Mouse (Mus musculus) heart, postnatal 14 days (tissue): ENCODE measurements around the gene Fuom. TPM values are rescaled to one million over a fixed set of nuclear protein-coding genes. Genes with fewer than 3 reads are reported as not detected.
A peak's percentile ranks its signal among the peaks of the same experiment; 100 is the strongest.

Experiments
- DNase-seq, 2 experiments: peaks; one replicate each; pipeline ENCODE4 v3.0.0; 2021 to 2022
- intact Hi-C: fragments of 180-260 bp; cut with DNase I; formaldehyde crosslinking; loops from one replicate; pipeline ENCODE4 v1.15.1; 2025
- total RNA-seq, 2 experiments: library from RNA; stranded (reverse); gene quantifications; 2 replicates each; pipeline ENCODE4 v1.2.3; 2021

Fuom gene
- total RNA-seq, 2 experiments from 2014 or later, result 76.5 to 77.2 TPM

DNA sequence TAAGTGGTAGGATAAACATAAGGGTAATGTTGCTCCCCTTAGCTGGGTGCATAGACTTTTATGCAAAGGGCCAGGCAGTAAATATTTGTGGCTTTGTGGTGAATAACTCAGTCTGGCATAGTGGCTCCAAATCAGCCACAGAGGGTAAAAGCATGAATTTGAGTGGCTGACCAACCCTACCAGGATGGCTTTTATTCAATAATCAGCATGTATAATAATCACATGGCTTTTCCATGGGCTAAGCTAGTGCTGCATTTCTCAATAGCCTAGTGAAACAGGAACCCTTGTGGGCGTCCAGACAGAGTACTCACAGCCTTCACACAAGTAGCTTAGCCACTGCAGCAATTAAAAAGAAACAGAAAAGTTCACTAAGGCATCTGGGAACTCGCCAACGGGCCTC is 9.7 kb upstream of the Fuom start:
- intact Hi-C loops, result no loop called here
- no peak for DNase-seq

GRCm38 (mm10) chr7:140104009-140104408 is 1.8 kb upstream of the Fuom start:
- no peak for DNase-seq
- intact Hi-C loops, result no loop called here

DNA sequence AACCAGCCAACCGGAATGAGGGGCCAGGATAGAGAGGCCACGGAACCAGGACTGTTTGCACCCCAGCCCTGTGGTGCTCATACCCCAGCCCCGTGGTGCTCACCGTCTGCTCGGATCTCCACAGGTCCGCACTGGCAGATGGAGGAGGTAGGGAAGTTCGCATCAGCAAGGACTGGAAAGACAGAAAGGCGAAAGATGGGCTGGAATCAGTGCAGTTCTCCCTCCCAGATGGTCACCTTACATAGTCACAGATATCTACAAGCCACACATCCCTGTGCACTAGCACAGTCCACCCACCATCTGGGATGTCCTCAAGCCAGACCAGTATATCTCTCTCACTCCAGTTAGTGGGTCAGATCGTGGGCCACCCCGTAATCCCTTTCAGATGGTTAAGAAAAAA is 743 bp downstream of the Fuom start:
- DNase-seq, result no peak
- intact Hi-C loops, result no loop called here

GRCm38 (mm10) chr7:140098466-140098865 is 3.8 kb downstream of the Fuom start:
- intact Hi-C loops, result no loop called here
- DNase-seq, result no peak

- intact Hi-C loops, result no loop called here
Observed at GRCm38 (mm10) chr7:140096055-140096454, 6.2 kb downstream of the Fuom start.

DNA sequence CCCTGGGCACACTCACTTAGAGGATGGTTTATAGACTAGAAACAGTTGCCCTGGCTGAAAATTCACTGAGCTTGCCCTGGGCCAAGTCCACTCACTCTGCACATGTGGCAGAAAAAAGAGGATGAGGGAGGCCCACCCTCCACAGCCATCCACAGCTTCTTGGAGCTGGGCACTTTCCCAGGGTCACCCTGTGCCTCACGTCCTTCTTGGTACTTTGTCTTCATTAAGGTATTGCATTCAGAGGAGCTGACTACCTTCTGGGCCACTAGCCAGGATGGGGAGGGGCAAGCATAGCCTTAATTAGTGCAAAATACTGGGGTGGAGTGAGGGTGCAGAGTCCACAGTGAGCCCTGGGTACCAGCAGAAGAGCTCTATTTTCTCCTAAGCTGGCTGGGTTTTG is 6.7 kb downstream of the Fuom start:
- DNase-seq, result no peak
- intact Hi-C loops, result no loop called here

More at GRCm38 (mm10) chr7:140096055-140096454, 6.2 kb downstream of the Fuom start:
- no peak for DNase-seq

- DNase-seq, result no peak
- intact Hi-C loops, result no loop called here
Observed at GRCm38 (mm10) chr7:140094954-140095353, 7.3 kb downstream of the Fuom start.

- DNase-seq, result no peak
- intact Hi-C loops, result no loop called here
Observed at GRCm38 (mm10) chr7:140092924-140093528, 9.2 kb downstream of the Fuom start, which contains the start of gene Prap1. TSS of gene Prap1 (plus strand) at chr7:140093395.

- DNase-seq, result no peak
- intact Hi-C loops, result no loop called here
Observed at GRCm38 (mm10) chr7:140090601-140091000, 11.6 kb downstream of the Fuom start.

DNA sequence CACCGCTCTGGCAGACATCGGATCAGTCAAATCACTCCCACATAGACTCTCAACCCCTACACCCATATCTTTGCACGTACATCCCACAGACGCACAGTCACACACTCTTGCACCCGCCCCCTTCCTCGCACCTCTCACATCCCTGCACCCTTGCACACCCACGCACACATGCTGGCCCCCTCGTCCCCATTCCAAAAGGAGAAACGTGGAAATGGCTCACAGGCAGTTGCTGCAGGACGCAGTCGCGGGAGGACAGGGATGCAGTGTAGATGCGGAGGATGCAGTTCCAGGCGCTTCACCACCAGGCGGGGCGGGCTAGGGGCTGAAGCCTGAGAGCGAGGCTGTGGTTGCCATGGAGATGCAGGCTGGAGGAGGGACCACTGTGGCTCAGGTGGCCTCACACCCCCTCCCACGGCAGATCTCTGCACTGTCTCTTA is 20.0 kb downstream of the Fuom start, which contains the start of gene Caly:
Caly (minus strand) TSS at position 307 of the 437 bp plus-strand sequence.
- intact Hi-C loops, result loop anchor here (5.0 kb wide), 1 partner anchor 745 kb away; no protein-coding TSS in a partner anchor
- DNase-seq, result peak in 1 of 2 experiments; percentile 31

- no peak for DNase-seq
- intact Hi-C loops, result loop anchor here (5.0 kb wide), 1 partner anchor 746 kb away; no protein-coding TSS in a partner anchor
Observed at GRCm38 (mm10) chr7:140081408-140082241, 20.6 kb downstream of the Fuom start.

DNA sequence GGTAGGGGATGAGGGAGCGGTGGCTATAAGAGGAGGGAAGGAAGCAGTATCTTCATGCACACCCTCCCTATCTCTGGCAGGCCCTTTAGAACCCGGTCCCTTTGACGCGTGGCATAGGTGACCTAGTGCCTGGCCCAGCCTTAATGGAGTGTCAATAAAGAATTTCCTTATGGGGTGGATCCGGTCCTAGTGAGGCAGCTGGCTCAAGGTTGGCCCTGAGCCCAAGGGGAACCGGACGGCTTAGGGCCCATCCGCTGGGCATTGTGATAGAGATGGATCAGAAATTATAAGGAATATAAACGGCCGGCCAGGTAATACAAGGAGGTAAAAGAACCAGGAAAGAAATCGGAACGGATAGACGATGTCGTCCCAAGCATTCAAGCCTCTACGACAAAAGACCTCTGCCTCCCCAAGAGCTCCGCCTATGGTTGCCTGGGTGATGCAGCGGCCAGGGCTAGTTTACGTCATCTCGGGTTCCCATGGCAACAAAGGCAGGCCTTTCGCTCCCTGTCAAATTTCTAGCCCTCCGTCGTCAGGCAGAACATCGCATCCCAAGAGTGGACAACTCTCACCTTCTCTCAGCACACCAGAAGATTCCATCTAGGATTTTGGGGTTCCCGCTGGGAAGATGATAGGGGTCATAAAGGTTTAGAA is 21.6 kb downstream of the Fuom start:
- DNase-seq, result peak; percentile 67 to 73
- intact Hi-C loops, result loop anchor here (5.0 kb wide), 1 partner anchor 747 kb away; no protein-coding TSS in a partner anchor

GRCm38 (mm10) chr7:140078711-140079110 is 23.5 kb downstream of the Fuom start:
- intact Hi-C loops, result loop anchor here (1.0 kb wide), 1 partner anchor 63 kb away; no protein-coding TSS in a partner anchor
- peak; percentile 75 to 79 for DNase-seq

GRCm38 (mm10) chr7:140077698-140078097 is 24.5 kb downstream of the Fuom start:
- no peak for DNase-seq
- intact Hi-C loops, result loop anchor here (1.0 kb wide), 1 partner anchor 64 kb away; no protein-coding TSS in a partner anchor

DNA sequence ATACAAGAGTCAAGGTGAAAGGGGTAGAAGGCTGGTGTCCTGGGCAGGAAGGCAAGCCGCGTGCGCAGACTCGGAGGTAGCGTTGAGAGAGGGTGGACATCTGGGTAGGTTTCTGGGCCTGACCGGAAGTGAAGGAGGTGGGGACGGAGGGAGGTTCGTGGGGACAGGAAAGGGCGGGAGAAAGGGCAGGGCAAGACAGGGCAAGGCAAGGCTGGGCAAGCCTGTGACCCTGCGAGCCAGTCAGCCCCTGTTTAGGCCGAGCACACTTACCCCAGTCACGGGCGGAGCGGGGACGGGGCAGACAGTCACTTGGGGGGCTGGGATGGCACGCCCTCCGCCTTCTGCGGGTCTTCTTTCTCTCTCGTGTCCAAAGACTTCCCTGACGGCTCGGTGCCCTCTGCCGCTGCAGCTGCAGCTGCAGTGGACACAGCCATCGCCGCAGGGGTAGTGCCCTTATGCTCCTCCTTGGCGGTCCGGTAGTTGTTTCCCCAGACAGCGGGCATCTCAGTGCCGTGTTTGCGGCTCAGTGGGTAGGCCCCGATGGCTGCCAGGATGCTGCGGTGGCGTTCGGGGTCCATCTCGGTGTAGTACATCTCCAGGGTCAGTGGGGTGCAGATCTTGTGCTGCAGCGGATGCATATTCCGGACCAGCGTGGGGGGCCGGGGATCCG is 32.1 kb downstream of the Fuom start:
- intact Hi-C loops, result no loop called here
- DNase-seq, result no peak

GRCm38 (mm10) chr7:140067397-140067796 is 34.8 kb downstream of the Fuom start:
- intact Hi-C loops, result no loop called here
- no peak for DNase-seq

- DNase-seq, result peak; percentile 50 to 77
- intact Hi-C loops, result loop anchor here (2.0 kb wide), 2 partner anchors 94 to 158 kb away; no protein-coding TSS in a partner anchor
Observed at GRCm38 (mm10) chr7:140063092-140063491, 39.1 kb downstream of the Fuom start.

GRCm38 (mm10) chr7:140062307-140062706 is 39.9 kb downstream of the Fuom start:
- intact Hi-C loops, result loop anchor here (2.0 kb wide), 2 partner anchors 94 to 158 kb away; no protein-coding TSS in a partner anchor
- peak in 1 of 2 experiments; percentile 18 for DNase-seq

GRCm38 (mm10) chr7:140061832-140062130 is 40.5 kb downstream of the Fuom start:
- DNase-seq, result no peak
- intact Hi-C loops, result loop anchor here (2.0 kb wide), 2 partner anchors 93 to 157 kb away; no protein-coding TSS in a partner anchor
